Mouse (Mus musculus) heart, adult 2 months (tissue): Measurements from ENCODE around the gene Hnrnpab. TPM values are rescaled to one million over a fixed set of nuclear protein-coding genes. Genes with fewer than 3 reads are reported as not detected.

Experiments
- DNase-seq, 2 experiments: peaks; one replicate each; pipeline ENCODE4 v3.0.0; 2021
- H3K27ac ChIP-seq: fragments of 200-600 bp; 2 replicates; pipeline ENCODE4 v1.8.1; 2022
- H3K27me3 ChIP-seq: fragments of 200-500 bp; 2 replicates; pipeline ENCODE4 v1.6.1; 2012; ENCODE audit warnings: mild to moderate bottlenecking, low read length, inconsistent platforms, mixed read lengths; ENCODE audit not compliant: control insufficient read depth, insufficient read depth
- H3K36me3 ChIP-seq: fragments of 200-500 bp; 2 replicates; pipeline ENCODE4 v1.6.1; 2012; ENCODE audit warnings: low read length, inconsistent platforms; ENCODE audit not compliant: control insufficient read depth, insufficient read depth
- H3K4me1 ChIP-seq: fragments of 200-500 bp; 2 replicates; pipeline ENCODE4 v1.6.1; 2011; ENCODE audit warnings: low read length; ENCODE audit not compliant: control insufficient read depth, insufficient read depth
- H3K4me3 ChIP-seq: fragments of 200-600 bp; 2 replicates; pipeline ENCODE4 v1.8.1; 2022
- H3K79me2 ChIP-seq: fragments of 200-500 bp; replicated peaks from 2 replicates; pipeline ENCODE4 v1.6.1; 2012; ENCODE audit warnings: mild to moderate bottlenecking, inconsistent platforms, low read length, moderate library complexity, mixed read lengths; ENCODE audit not compliant: control insufficient read depth, insufficient read depth
- H3K9ac ChIP-seq: fragments of 200-500 bp; 2 replicates; pipeline ENCODE4 v1.6.1; 2012; ENCODE audit warnings: low read depth, mild to moderate bottlenecking, control low read depth, inconsistent platforms, low read length, mixed read lengths
- CTCF ChIP-seq: fragments of 200-600 bp; IDR thresholded peaks from 2 replicates; pipeline ENCODE4 v1.8.1; 2022; ENCODE audit warnings: antibody characterized with exemption, mild to moderate bottlenecking, moderate library complexity
- EP300 ChIP-seq: fragments of 200-500 bp; IDR thresholded peaks from 2 replicates; pipeline ENCODE4 v1.6.1; 2011; ENCODE audit warnings: low read depth, low read length, control low read depth; ENCODE audit not compliant: insufficient read depth
- POLR2A ChIP-seq: fragments of 200-500 bp; IDR thresholded peaks from 2 replicates; pipeline ENCODE4 v1.6.1; 2011; ENCODE audit warnings: mild to moderate bottlenecking, low read depth, low read length, control low read depth; ENCODE audit not compliant: insufficient read depth
- WGBS: fragments of 180-500 bp; shearing (Covaris S2); methylation state at CpG from one replicate; pipeline ENCODE4 v1.1.7; 2018; 5-methylcytosine and 5-hydroxymethylcytosine counted together
- intact Hi-C: fragments of 180-260 bp; cut with DNase I; formaldehyde crosslinking; loops from one replicate; pipeline ENCODE4 v1.15.1; 2025
- polyA plus RNA-seq: library from polyadenylated mRNA; depleted of rRNA; stranded (reverse); fragments of >200 nt; gene quantifications from 2 replicates; pipeline ENCODE4 v1.2.3, GENCODE M21; 2012
- total RNA-seq, 2 experiments: library from RNA; stranded (reverse); gene quantifications; 2 replicates each; pipeline ENCODE4 v1.2.3; 2021

Hnrnpab gene
- total and polyA plus RNA-seq, 3 experiments, result 68.4 to 145 (median 132) TPM

DNA sequence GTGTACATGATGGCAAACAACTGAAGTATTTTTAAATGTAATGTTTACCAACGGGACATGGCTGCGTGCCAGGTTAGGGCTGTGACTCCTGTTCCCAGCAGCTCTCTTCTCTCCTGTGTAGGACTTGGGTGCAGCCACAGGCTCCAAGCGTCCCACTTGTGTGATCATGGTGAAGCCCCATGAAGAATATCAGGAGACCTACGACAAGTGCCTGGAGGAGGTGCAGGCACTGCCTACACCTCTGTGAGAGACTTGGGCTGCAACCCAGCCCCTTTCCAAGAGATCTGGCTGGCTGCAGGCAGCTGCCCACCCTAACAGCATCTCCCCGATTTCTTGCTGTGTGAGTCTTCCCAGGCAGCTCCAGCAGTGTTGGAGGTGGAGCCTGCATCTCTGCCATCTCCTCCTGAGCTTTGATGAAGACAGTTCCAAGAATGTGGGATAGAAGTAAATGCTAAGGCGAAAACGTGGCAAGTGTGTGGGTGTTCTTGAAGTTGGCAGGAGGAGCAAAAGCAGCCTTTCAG lies 16.4 kb upstream of the Hnrnpab start:
- no peaks in the 10 kb centered on the region; the same call in 1 of the 2 replicates for H3K4me1 ChIP-seq
- no peaks in the 10 kb centered on the region for H3K79me2 ChIP-seq
- 73% methylated on average over 7 of the region's 7 CpGs for WGBS
- H3K4me3 ChIP-seq, result no peak overlapping the region
- H3K27me3 ChIP-seq, result no peaks in the 10 kb centered on the region
- DNase-seq, result no peak
- no peak overlapping the region for H3K9ac ChIP-seq
- no peaks in the 10 kb centered on the region for H3K36me3 ChIP-seq
- TF ChIP-seq CTCF, result no peak
- no peak for TF ChIP-seq EP300
- no peak for TF ChIP-seq POLR2A
- intact Hi-C loops, result no loop called here
- no peak overlapping the region for H3K27ac ChIP-seq

DNA sequence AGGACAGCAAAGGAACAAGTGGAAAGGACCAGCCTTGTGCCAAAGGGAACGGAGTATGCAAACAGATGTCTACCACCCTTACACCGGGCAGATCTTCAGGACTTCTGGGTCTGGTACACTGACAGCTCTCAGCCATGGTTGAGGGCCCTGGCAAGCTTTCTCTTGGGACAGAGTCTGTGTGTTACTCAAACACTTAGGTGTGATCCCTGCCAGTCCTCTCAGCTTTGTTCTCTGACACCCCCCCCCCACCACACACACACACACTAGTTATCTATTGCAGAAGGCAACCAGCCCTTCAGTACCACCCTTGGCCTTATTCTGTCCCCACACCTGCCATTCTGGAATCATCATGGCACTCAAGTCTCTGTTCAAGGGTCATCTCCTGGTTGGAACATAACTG lies 15.1 kb upstream of the Hnrnpab start:
- no peak overlapping the region for H3K9ac ChIP-seq
- no peaks in the 10 kb centered on the region for H3K79me2 ChIP-seq
- no peak overlapping the region for H3K27ac ChIP-seq
- TF ChIP-seq CTCF, result no peak
- no peak for TF ChIP-seq POLR2A
- no peak for TF ChIP-seq EP300
- no peak overlapping the region for H3K4me3 ChIP-seq
- intact Hi-C loops, result loop anchor here (2.0 kb wide), 1 partner anchor 13 kb away; the partner anchor contains the start of gene Rmnd5b
- DNase-seq, result no peak
- no peaks in the 10 kb centered on the region for H3K27me3 ChIP-seq
- H3K4me1 ChIP-seq, result no peaks in the 10 kb centered on the region; the same call in 1 of the 2 replicates
- 98% methylated on average over 2 of the region's 2 CpGs for WGBS
- H3K36me3 ChIP-seq, result no peaks in the 10 kb centered on the region

GRCm38 (mm10) chr11:51620084-51620483 lies 13.4 kb upstream of the Hnrnpab start:
- intact Hi-C loops, result loop anchor here (2.0 kb wide), 1 partner anchor 15 kb away; the partner anchor contains the start of gene Rmnd5b

DNA sequence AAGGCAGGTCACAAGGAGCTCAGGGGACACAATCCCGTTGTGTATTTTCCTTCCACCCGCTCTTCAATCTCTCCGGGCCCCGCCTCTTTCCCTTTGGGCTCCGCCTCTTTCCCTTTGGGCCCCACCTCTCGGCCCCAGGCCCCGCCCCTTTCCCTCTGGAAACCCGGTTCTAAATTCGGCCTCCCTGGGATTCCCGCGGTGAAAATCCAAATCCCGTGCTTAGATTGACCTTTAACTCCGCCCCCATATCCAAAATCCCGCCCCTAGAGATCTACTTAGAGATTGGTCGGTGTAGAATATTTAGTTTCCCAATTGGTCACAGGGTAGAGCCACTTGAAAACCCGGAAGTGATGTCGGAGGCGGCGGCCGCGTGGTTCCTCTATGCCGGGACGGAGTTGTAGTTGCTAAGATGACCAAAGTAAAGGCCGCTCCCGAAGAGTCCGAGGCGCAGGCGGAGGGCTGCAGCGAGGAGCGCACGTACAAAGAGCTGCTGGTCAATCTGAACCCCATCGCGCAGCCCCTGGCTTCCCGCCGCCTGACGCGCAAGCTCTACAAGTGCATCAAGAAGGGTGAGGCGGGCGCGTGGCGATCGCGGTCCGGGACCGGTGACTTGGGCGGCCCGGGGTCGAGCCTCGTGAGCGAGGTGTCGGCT lies 12.9 kb upstream of the Hnrnpab start, which contains the start of gene Nhp2:
Gene Nhp2 (plus strand): TSS at position 327 of the 652 bp plus-strand sequence.
- Histone ChIP-seq H3K4me3 (peak within 1 kb of the TSS; percentile 67), H3K27ac (peak within 1 kb of the TSS; percentile 69), H3K27me3 (no peaks in the 10 kb centered on the region), H3K9ac (peak within 1 kb of the TSS; percentile 81), H3K36me3 (no peaks in the 10 kb centered on the region), H3K4me1 (peaks cover 4% of the 10 kb centered on the region), H3K79me2 (no peaks in the 10 kb centered on the region)
- WGBS, result under 1% methylated on average over 51 of the region's 51 CpGs
- intact Hi-C loops, result loop anchor here (2.0 to 5.0 kb wide), 3 partner anchors 15 to 138 kb away; partner anchors contain the start of gene Rmnd5b
- DNase-seq, result peak; percentile 92 to 94
- no peak for TF ChIP-seq EP300
- TF ChIP-seq CTCF, result 0 out of 2 replicates have a peak, but pooled peaks have one; percentile 3

More at GRCm38 (mm10) chr11:51620084-51620483, 13.4 kb upstream of the Hnrnpab start:
- Histone ChIP-seq H3K36me3 (no peaks in the 10 kb centered on the region), H3K9ac (peak overlapping the region; percentile 81), H3K27me3 (no peaks in the 10 kb centered on the region), H3K79me2 (no peaks in the 10 kb centered on the region), H3K27ac (peak overlapping the region; percentile 69), H3K4me1 (peaks cover 3% of the 10 kb centered on the region), H3K4me3 (peak overlapping the region; percentile 67)
- no peak for DNase-seq
- WGBS, result 2% methylated on average over 11 of the region's 11 CpGs
- no peak for TF ChIP-seq CTCF
- TF ChIP-seq POLR2A, result no peak
- TF ChIP-seq EP300, result no peak

DNA sequence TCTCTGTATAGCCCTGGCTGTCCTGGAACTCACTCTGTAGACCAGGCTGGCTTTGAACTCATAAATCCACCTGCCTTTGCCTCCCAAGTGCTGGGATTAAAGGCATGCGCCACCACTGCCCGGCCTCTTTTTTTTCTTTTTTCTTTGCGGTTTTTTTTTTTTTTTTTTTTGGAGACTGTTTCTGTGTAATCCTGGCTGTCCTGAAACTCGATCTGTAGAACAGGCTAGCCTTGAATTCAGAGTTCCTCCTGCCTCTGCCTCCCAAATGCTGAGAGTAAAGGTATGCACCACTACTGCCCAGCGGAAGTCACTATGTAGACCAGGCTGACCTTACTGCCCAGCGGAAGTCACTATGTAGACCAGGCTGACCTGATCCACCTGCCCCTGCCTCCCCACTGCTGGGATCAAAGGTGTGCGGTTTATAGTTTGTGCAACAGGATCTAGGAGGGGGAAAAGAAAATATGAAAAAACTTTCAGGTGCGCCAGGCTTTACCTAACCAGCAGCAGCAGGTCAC lies 12.3 kb upstream of the Hnrnpab start:
- Histone ChIP-seq H3K4me1 (peaks cover 4% of the 10 kb centered on the region), H3K4me3 (peak overlapping the region; percentile 67), H3K36me3 (no peaks in the 10 kb centered on the region), H3K9ac (no peak overlapping the region), H3K27ac (peak overlapping the region; percentile 49), H3K27me3 (no peaks in the 10 kb centered on the region), H3K79me2 (no peaks in the 10 kb centered on the region)
- WGBS, result 47% methylated on average over 8 of the region's 8 CpGs
- 0 out of 2 replicates have a peak, but pooled peaks have one; percentile 20 for TF ChIP-seq POLR2A
- TF ChIP-seq CTCF, result no peak
- no peak for TF ChIP-seq EP300
- intact Hi-C loops, result loop anchor here (2.0 to 5.0 kb wide), 2 partner anchors 34 to 138 kb away; no protein-coding TSS in a partner anchor
- no peak for DNase-seq
